Mouse (Mus musculus) mesoderm, embryonic 11.5 days (tissue): Measurements from ENCODE around the gene Palld.
A peak's percentile ranks its signal among the peaks of the same experiment; 100 is the strongest.

Experiments
- DNase-seq: peaks from one replicate; pipeline ENCODE4 v3.0.0-alpha.2; 2012; ENCODE audit warnings: low read depth, low spot score

Gene Palld

GRCm38 (mm10) chr8:61516745-61517501 lies 385.6 kb downstream of the Palld start:
- no peak for DNase-seq

- DNase-seq: peak; percentile 91
Measured at GRCm38 (mm10) chr8:61515931-61516744, 386.4 kb downstream of the Palld start.

DNA sequence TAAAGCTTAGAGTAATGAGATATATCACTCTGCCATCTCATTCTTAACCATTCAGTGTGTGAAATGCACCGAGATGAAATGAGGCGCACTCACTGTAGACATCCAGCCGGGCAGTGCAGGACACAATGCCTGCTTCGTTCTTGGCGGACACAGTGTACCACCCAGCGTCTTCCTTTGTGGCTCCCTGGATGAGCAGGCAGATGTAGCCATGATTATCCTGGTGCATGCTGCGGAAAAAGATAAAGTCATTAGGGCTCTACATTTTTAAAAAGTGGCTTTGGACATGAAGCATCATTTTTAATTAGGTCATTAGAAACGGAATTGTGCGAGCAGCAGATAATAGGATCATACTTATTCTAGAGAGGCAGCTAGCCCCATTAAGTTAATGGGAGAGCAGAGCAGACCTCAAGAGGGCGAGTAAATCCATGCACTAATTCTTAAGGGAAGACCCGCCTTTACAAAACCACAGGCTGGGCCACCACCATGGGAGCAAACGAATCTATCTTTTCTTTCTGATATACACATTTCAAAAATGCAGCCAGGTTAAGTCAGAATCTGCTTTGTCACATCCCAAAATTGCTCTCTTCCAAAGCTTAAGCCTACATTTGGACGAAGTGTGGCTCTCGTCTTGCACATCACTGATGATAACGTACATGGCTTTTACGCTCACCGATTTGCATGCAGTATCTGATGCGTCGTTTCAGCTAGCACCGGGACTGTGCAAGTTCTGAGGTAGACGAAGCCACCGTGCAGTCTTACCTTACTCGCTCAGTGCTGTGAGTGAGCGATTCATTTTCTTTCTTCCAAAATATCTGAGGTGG lies 387.2 kb downstream of the Palld start:
- no peak for DNase-seq

GRCm38 (mm10) chr8:61502277-61502676 lies 400.2 kb downstream of the Palld start:
- no peak for DNase-seq

GRCm38 (mm10) chr8:61500914-61501313 lies 401.6 kb downstream of the Palld start:
- DNase-seq: no peak

GRCm38 (mm10) chr8:61499035-61499434 lies 403.5 kb downstream of the Palld start:
- DNase-seq: no peak

GRCm38 (mm10) chr8:61497110-61497509 lies 405.4 kb downstream of the Palld start:
- DNase-seq: no peak

- no peak for DNase-seq
Measured at GRCm38 (mm10) chr8:61488631-61489030, 413.9 kb downstream of the Palld start.

DNA sequence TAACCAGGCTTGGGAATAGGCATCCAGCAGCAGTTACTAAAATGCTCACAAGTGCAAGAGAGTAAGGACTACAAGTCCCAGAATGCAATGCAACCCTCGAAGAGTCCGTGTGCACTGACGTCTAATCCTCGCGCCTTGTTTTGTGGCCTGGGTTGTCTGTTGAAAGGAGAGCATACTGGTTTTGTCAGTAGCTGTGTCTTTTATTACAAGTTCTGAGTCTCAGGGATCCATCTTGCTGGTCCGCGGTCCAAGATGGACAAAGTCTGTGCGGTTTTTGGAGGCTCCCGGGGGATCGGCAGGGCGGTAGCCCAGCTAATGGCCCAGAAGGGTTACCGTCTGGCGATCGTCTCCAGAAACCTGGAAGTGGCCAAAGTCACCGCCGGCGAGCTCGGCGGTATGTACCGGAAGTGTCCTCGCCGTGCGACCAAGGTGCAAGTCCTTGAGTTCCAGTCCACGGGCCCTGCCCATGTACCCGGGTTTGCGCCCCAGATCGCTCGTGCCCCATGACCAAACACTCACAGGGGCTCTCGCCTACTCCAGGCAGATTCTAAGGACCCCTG lies 414.8 kb downstream of the Palld start, which contains the start of gene Cbr4:
TSS of gene Cbr4 (plus strand) at position 138 of the 560 bp plus-strand sequence.
- peak; percentile 93 for DNase-seq

- no peak for DNase-seq
Measured at GRCm38 (mm10) chr8:61486923-61487529, 415.5 kb downstream of the Palld start.

- DNase-seq: no peak
Measured at GRCm38 (mm10) chr8:61480260-61480967, 422.1 kb downstream of the Palld start.

- DNase-seq: peak; percentile 58
Measured at GRCm38 (mm10) chr8:61479506-61480214, 422.8 kb downstream of the Palld start.

GRCm38 (mm10) chr8:61478793-61479192 lies 423.7 kb downstream of the Palld start:
- no peak for DNase-seq

DNA sequence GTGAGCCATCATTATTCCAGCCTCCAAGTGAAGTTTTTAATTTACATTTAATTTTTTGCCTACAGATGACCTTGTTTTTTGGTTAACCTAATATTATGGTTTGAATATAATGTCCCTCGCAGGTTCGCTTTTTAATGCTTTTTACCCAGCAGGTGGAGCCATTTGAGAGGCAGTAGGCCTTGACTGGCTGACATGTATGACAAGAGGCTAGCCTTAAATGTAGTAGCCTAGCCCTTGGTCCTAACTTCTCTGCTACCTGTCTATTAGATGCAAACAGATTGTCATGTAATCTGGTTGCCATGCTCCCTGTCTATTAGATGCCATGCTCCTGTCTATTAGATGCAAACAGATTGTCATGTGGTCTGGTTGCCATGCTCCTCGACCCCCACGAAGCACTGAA lies 424.3 kb downstream of the Palld start:
- no peak for DNase-seq

GRCm38 (mm10) chr8:61476160-61476559 lies 426.3 kb downstream of the Palld start:
- DNase-seq: no peak

- no peak for DNase-seq
Measured at GRCm38 (mm10) chr8:61475251-61475673, 427.2 kb downstream of the Palld start.

DNA sequence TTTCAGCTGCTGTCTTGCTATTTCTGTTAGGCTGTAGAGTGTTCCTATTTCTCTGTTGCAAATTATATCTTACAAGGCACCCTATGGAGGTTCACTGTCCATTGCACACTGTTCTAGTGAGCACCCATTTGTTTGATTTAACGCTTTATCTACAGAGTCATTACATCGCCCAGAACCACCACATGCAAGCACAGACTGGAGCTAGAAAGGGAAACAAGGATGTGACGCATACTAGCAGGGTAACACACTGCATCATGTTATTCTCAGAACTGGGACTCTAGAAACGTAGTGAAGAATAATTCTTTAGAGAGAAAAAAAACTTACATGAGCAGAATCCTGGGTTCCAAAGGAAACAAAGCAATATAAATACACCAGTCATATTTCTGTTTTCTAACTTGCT lies 432.3 kb downstream of the Palld start:
- no peak for DNase-seq

- DNase-seq: no peak
Measured at GRCm38 (mm10) chr8:61467553-61467815, 435.0 kb downstream of the Palld start.

GRCm38 (mm10) chr8:61466696-61467552 lies 435.6 kb downstream of the Palld start:
- DNase-seq: no peak
